Mouse (Mus musculus) limb, embryonic 12.5 days (tissue): ENCODE results near the gene Mrpl47. TPM values are rescaled to one million over a fixed set of nuclear protein-coding genes. Genes with fewer than 3 reads are reported as not detected.
A peak's percentile ranks its signal among the peaks of the same experiment; 100 is the strongest.
"Not testable (repeated sequence)": the region's sequence is repeated elsewhere in the genome, so short reads cannot be mapped to it uniquely, and the experiment has no call there.

ENCODE experiments used
- ATAC-seq: fragments of 200-750 bp; cut with Nextera tagmentation; 2 replicates; pipeline ENCODE4 v1.8.0; 2017; ENCODE audit warnings: low read depth, moderate TSS enrichment; ENCODE audit not compliant: insufficient number of reproducible peaks, insufficient read depth, low FRiP score, low TSS enrichment
- H3K27ac ChIP-seq: fragments of 300-500 bp; sonication (generic); 2 replicates; pipeline ENCODE4 v1.5.1; 2016; ENCODE audit warnings: mild to moderate bottlenecking, moderate library complexity
- H3K27me3 ChIP-seq: fragments of 300-500 bp; sonication (generic); 2 replicates; pipeline ENCODE4 v1.6.1; 2016; ENCODE audit warnings: mild to moderate bottlenecking, moderate library complexity
- H3K36me3 ChIP-seq: fragments of 300-500 bp; sonication (generic); 2 replicates; pipeline ENCODE4 v1.6.1; 2016; ENCODE audit warnings: mild to moderate bottlenecking, moderate library complexity
- H3K4me1 ChIP-seq: fragments of 300-500 bp; sonication (generic); replicated peaks from 2 replicates; pipeline ENCODE4 v1.6.1; 2016
- H3K4me2 ChIP-seq: fragments of 300-500 bp; sonication (generic); 2 replicates; pipeline ENCODE4 v1.6.1; 2016; ENCODE audit warnings: mild to moderate bottlenecking, moderate library complexity
- H3K4me3 ChIP-seq: fragments of 300-500 bp; sonication (generic); replicated peaks from 2 replicates; pipeline ENCODE4 v1.5.1; 2016; ENCODE audit warnings: mild to moderate bottlenecking
- H3K9ac ChIP-seq: fragments of 300-500 bp; sonication (generic); replicated peaks from 2 replicates; pipeline ENCODE4 v1.6.1; 2016; ENCODE audit warnings: mild to moderate bottlenecking, moderate library complexity
- H3K9me3 ChIP-seq: fragments of 300-500 bp; sonication (generic); 2 replicates; pipeline ENCODE4 v1.6.1; 2016; ENCODE audit warnings: mild to moderate bottlenecking, moderate library complexity
- WGBS: fragments of 180-500 bp; shearing (Covaris S2); methylation state at CpG from one replicate; pipeline ENCODE4 v1.1.7; 2016; 5-methylcytosine and 5-hydroxymethylcytosine counted together
- polyA plus RNA-seq: library from polyadenylated mRNA; unstranded; fragments of >200 nt; fragmentation: Nextera tagmentation; extraction: Ambion mirVana; gene quantifications from 2 replicates; pipeline ENCODE4 v1.2.1, GENCODE M21; 2016

Gene Mrpl47
- polyA plus RNA-seq, 1 experiment from 2014 or later = 34.1 TPM

DNA sequence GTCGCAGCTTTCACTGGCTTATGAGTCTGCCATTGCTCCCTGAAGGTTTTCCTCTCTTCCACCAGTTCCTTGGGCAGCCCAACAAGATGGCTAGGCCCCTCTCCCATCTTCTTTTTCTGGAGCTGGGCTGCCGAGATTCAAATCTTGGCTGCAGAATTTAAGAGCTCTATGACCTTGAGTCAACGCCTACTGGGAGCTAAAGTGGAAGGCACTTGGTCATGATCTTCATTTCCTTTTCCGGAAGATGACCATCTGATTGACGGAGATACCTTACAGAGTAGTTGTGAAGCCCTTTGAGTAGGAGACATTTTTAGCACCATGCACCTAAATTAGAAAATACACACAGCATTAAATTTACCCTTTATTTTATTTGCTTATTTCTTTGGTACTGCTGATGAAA is 1.1 kb upstream of the Mrpl47 start:
- ATAC-seq = no peak
- Histone ChIP-seq H3K4me3 (no peak overlapping the region), H3K36me3 (peaks cover 12% of the 10 kb centered on the region), H3K4me2 (no peak overlapping the region; the same call in 1 of the 2 replicates), H3K9ac (no peak overlapping the region), H3K27ac (no peak overlapping the region), H3K4me1 (peaks cover 16% of the 10 kb centered on the region), H3K9me3 (no peaks in the 10 kb centered on the region), H3K27me3 (no peaks in the 10 kb centered on the region)
- WGBS = 92% methylated on average over 5 of the region's 5 CpGs

GRCm38 (mm10) chr3:32736244-32737171 is 897 bp downstream of the Mrpl47 start, which contains the start of gene Ndufb5:
Gene Ndufb5 (plus strand): TSS chr3:32736990.
- H3K9me3 ChIP-seq = no peaks in the 10 kb centered on the region
- H3K36me3 ChIP-seq = peaks cover 26% of the 10 kb centered on the region
- peak within 1 kb of the TSS; percentile 88 for H3K4me3 ChIP-seq
- H3K4me2 ChIP-seq = peak within 1 kb of the TSS; percentile 71
- WGBS = under 1% methylated on average over 62 of the region's 62 CpGs
- H3K9ac ChIP-seq = peak within 1 kb of the TSS; percentile 79
- no peaks in the 10 kb centered on the region for H3K27me3 ChIP-seq
- peak; percentile 98 for ATAC-seq
- H3K4me1 ChIP-seq = peaks cover 16% of the 10 kb centered on the region
- peak within 1 kb of the TSS; percentile 78 for H3K27ac ChIP-seq

- 87% methylated on average over 4 of the region's 4 CpGs for whole genome bisulfite sequencing
- Histone ChIP-seq H3K9me3 (no peaks in the 10 kb centered on the region), H3K4me1 (no peaks in the 10 kb centered on the region), H3K4me2 (no peak overlapping the region), H3K9ac (no peak overlapping the region), H3K27me3 (no peaks in the 10 kb centered on the region), H3K27ac (no peak overlapping the region), H3K36me3 (peaks cover 91% of the 10 kb centered on the region), H3K4me3 (no peak overlapping the region)
- no peak for ATAC-seq
These were observed 9.5 kb downstream of the Mrpl47 start for GRCm38 (mm10) chr3:32727861-32728260.

DNA sequence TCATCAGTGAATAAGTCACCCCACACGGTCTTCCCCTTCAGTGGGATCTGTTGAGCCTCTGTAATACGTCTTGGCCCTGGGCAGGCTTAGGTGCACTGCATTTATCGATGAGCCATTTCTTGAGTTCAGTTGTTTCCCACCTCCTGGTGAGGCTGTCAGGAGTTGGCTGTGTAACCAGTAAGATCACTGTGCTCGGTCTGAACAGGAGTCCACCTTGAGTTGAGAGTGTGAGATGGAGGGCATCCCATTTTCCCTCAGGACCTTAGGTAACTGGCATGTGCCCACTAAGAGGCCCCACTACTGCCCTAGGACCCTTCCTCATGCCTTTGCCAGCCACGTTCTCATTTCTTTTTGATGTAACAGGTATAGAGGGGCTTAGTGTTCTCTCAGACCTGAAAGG is 11.5 kb downstream of the Mrpl47 start:
- Histone ChIP-seq H3K4me3 (no peak overlapping the region), H3K4me1 (no peaks in the 10 kb centered on the region), H3K9ac (no peak overlapping the region), H3K27me3 (no peaks in the 10 kb centered on the region), H3K4me2 (no peak overlapping the region), H3K27ac (no peak overlapping the region), H3K36me3 (peaks cover 93% of the 10 kb centered on the region), H3K9me3 (no peaks in the 10 kb centered on the region)
- ATAC-seq = no peak
- 87% methylated on average over 5 of the region's 5 CpGs for WGBS

DNA sequence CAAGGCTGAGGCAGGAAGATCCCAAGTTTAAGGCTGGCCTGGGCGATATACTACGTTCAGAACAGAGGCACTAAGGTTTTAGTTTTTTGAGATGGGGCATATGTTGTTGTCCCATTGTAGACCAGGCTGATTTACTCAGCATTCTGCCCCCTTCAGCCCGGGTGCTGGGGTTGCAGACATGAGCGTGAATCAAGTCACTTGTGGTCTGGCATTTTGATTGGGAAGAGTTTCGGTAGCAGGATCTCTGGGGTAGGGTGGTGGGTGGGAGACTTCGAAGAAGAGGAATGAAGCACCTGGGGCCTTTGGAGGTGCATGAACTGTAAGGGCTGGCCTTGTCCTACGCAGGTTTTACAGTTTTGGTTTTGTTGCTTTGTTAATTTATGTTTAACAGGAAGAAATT is 13.2 kb downstream of the Mrpl47 start:
- no peak overlapping the region for H3K27ac ChIP-seq
- no peaks in the 10 kb centered on the region for H3K27me3 ChIP-seq
- H3K9me3 ChIP-seq = no peaks in the 10 kb centered on the region
- ATAC-seq = no peak
- peaks cover 94% of the 10 kb centered on the region for H3K36me3 ChIP-seq
- WGBS = 91% methylated on average over 7 of the region's 7 CpGs
- H3K9ac ChIP-seq = no peak overlapping the region
- H3K4me1 ChIP-seq = no peaks in the 10 kb centered on the region
- no peak overlapping the region for H3K4me3 ChIP-seq
- H3K4me2 ChIP-seq = no peak overlapping the region

GRCm38 (mm10) chr3:32718271-32718670 is 19.1 kb downstream of the Mrpl47 start:
- H3K27ac ChIP-seq = no peak overlapping the region
- no peak overlapping the region for H3K4me2 ChIP-seq
- H3K4me1 ChIP-seq = no peaks in the 10 kb centered on the region
- no peak for ATAC-seq
- no peaks in the 10 kb centered on the region for H3K9me3 ChIP-seq
- WGBS = 93% methylated on average over 5 of the region's 5 CpGs
- H3K4me3 ChIP-seq = no peak overlapping the region
- H3K36me3 ChIP-seq = peaks cover 97% of the 10 kb centered on the region
- no peak overlapping the region for H3K9ac ChIP-seq
- H3K27me3 ChIP-seq = no peaks in the 10 kb centered on the region

DNA sequence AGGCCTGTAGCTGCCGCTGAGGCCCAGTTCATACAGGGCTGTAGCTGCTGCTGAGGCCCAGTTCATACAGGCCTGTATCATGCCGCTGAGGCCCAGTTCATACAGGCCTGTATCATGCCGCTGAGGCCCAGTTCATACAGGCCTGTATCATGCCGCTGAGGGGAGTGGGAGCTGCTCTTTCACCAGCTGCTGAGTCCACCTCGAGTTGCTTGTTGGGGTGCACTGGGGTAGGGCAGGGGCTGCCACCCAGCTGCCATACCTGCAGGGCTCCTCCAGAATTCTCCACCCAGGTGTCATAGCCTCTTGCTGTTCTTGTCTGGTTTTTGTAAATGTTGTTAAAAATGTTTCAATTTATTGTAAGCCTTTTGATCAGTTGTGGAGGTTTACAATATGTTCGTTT is 20.0 kb downstream of the Mrpl47 start:
- 95% methylated on average over 6 of the region's 6 CpGs for WGBS
- peaks cover 97% of the 10 kb centered on the region for H3K36me3 ChIP-seq
- not testable (repeated sequence) for H3K4me3 ChIP-seq, H3K9me3 ChIP-seq, ATAC-seq, H3K4me2 ChIP-seq, H3K27ac ChIP-seq, H3K4me1 ChIP-seq, H3K9ac ChIP-seq, H3K27me3 ChIP-seq

DNA sequence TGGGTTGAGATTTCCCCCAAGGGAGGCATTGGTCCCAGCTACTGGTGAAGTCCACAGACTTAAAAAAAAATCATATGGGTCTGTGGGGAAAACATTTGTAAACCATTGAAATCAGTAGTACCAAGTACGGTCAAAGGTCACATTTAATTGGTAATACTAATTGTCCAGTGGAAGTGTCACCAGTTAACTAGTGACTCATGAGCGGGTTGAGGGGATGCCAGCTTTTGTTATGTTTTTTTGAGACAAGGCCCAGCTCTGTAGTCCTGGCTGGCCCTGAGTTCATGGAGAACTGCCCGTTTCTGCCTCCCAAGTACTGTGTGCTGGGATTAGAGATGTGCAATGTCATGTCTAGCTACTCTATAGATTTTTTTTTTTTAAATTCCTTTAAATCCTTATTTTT is 23.7 kb downstream of the Mrpl47 start:
- Histone ChIP-seq H3K4me3 (no peak overlapping the region), H3K27ac (no peak overlapping the region), H3K36me3 (peaks cover 70% of the 10 kb centered on the region), H3K9me3 (no peaks in the 10 kb centered on the region), H3K27me3 (no peaks in the 10 kb centered on the region), H3K4me2 (no peak overlapping the region), H3K4me1 (peaks cover 10% of the 10 kb centered on the region), H3K9ac (no peak overlapping the region)
- no peak for ATAC-seq
- 86% methylated on average over 3 of the region's 3 CpGs for WGBS

- H3K36me3 ChIP-seq = peaks cover 28% of the 10 kb centered on the region
- no peaks in the 10 kb centered on the region for H3K27me3 ChIP-seq
- peak overlapping the region; percentile 90 for H3K27ac ChIP-seq
- peak overlapping the region; percentile 72 for H3K4me2 ChIP-seq
- 9% methylated on average over 9 of the region's 9 CpGs for WGBS
- no peaks in the 10 kb centered on the region for H3K9me3 ChIP-seq
- H3K4me3 ChIP-seq = peak overlapping the region; percentile 93
- peaks cover 10% of the 10 kb centered on the region for H3K4me1 ChIP-seq
- no peak for ATAC-seq
- peak overlapping the region; percentile 93 for H3K9ac ChIP-seq
These were observed 28.0 kb downstream of the Mrpl47 start for GRCm38 (mm10) chr3:32709388-32709787.

- H3K9ac ChIP-seq = peak overlapping the region; percentile 93
- no peaks in the 10 kb centered on the region for H3K27me3 ChIP-seq
- peak overlapping the region; percentile 93 for H3K4me3 ChIP-seq
- no peaks in the 10 kb centered on the region for H3K9me3 ChIP-seq
- peak; percentile 100 for ATAC-seq
- peak overlapping the region; percentile 72 for H3K4me2 ChIP-seq
- WGBS = under 1% methylated on average over 90 of the region's 90 CpGs
- peak overlapping the region; percentile 90 for H3K27ac ChIP-seq
- peaks cover 10% of the 10 kb centered on the region for H3K4me1 ChIP-seq
- peaks cover 21% of the 10 kb centered on the region for H3K36me3 ChIP-seq
These were observed 28.8 kb downstream of the Mrpl47 start for GRCm38 (mm10) chr3:32708368-32709231.

GRCm38 (mm10) chr3:32708052-32708367 is 29.4 kb downstream of the Mrpl47 start:
- no peak overlapping the region for H3K9ac ChIP-seq
- no peak for ATAC-seq

More at GRCm38 (mm10) chr3:32708052-32708367, 29.4 kb downstream of the Mrpl47 start:
- WGBS = under 1% methylated on average over 4 of the region's 4 CpGs
- Histone ChIP-seq H3K36me3 (peaks cover 15% of the 10 kb centered on the region), H3K4me3 (peak overlapping the region; percentile 93), H3K4me1 (peaks cover 10% of the 10 kb centered on the region), H3K9me3 (no peaks in the 10 kb centered on the region), H3K4me2 (peak overlapping the region; percentile 72), H3K27ac (no peak overlapping the region), H3K27me3 (no peaks in the 10 kb centered on the region)
